Mouse (Mus musculus): ENCODE measurements around the gene Fcgrt. TPM values are rescaled to one million over a fixed set of nuclear protein-coding genes. Genes with fewer than 3 reads are reported as not detected.
"Not testable (repeated sequence)": the region's sequence is repeated elsewhere in the genome, so short reads cannot be mapped to it uniquely, and the experiment has no call there.

Gene Fcgrt
- polyA plus RNA-seq (2014; fragmentation: Nextera tagmentation; extraction: Ambion mirVana) = 50.5 and 53.8 TPM in 2 replicates

DNA sequence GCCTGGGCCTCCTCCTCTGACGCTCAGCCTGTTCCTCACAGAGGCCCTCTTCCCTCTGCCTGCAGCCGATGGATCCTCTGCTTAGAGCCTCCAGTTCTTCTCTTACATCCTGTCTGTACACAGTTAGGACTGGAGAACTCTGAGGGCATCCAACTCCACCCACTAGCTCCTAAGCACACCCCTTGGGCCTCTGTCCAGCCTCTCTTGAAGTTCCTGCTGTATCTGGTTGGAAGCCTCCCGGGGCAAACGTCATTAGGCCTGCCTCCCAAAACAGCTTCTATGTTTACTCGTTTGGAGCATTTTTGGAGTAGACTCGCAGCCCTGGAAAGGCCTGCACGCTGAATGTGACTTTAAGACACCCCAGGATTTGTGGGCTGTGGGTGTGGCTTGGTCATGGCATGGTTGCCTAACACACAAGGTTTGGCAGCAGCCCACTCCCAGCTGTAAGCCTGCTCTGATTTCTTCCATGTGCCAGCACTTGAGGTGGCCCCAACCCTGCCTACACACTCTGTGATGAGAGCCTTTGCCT lies at the start of gene Fcgrt:
Gene Fcgrt (minus strand): TSS at position 200 of the 529 bp plus-strand sequence.
- Histone ChIP-seq H3K4me1 (ENCODE audit: control insufficient read depth in 2 of 2, insufficient read depth in 2 of 2, low read length in 2 of 2) (peaks cover 8 to 12% of the 10 kb centered on the region in 2 experiments), H3K36me3 (ENCODE audit: control insufficient read depth, insufficient read depth, low read length) (no peaks in the 10 kb centered on the region), H3K4me3 (ENCODE audit: control insufficient read depth in 1 of 2, insufficient read depth in 1 of 2, low read depth in 1 of 2, low read length in 2 of 2) (peak within 1 kb of the TSS; percentile 30 to 49), H3K27ac (replicated peaks in 1 of 2; ENCODE audit: control insufficient read depth in 1 of 2, insufficient read depth in 1 of 2, low read depth in 2 of 2, low read length in 2 of 2) (peak within 1 kb of the TSS; percentile 83 to 90), H3K27me3 (ENCODE audit: control insufficient read depth, insufficient read depth, low read length) (no peaks in the 10 kb centered on the region), H3K9ac (ENCODE audit: low read length) (peak within 1 kb of the TSS; percentile 72), H3K9me3 (ENCODE audit: control insufficient read depth, low read length) (no peaks in the 10 kb centered on the region), H3K4me2 (ENCODE audit: low read length) (peak within 1 kb of the TSS; percentile 61)
- ATAC-seq (ENCODE audit: insufficient number of reproducible peaks, insufficient read depth, low FRiP score, low read depth) = peak; percentile 92
- 36% methylated on average over 7 of the region's 7 CpGs for WGBS

DNA sequence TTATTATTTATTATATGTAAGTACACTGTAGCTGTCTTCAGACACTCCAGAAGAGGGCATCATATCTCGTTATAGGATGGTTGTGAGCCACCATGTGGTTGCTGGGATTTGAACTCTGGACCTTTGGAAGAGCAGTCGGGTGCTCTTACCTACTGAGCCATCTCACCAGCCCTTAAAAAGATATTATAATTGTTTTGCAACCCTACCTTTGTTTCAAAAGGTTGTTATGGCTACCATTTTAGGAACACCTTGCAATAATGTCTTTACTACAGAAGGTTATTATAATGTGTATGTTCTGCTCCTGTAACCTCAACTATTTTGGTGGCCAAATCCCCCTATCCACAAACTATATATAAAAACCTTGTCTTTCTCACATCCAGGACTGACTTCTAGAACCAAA lies 49.4 kb upstream of the Fcgrt start:
- H3K4me2 ChIP-seq (ENCODE audit: low read length) = peak overlapping the region; percentile 74; the same call in 1 of the 2 replicates
- not testable (repeated sequence) for H3K27me3 ChIP-seq (ENCODE audit: control insufficient read depth, insufficient read depth, low read length); H3K4me1 ChIP-seq (ENCODE audit: control insufficient read depth in 2 of 2, insufficient read depth in 2 of 2, low read length in 2 of 2); ATAC-seq (ENCODE audit: insufficient number of reproducible peaks, insufficient read depth, low FRiP score, low read depth); H3K9me3 ChIP-seq (ENCODE audit: control insufficient read depth, low read length); H3K27ac ChIP-seq (replicated peaks in 1 of 2; ENCODE audit: control insufficient read depth in 1 of 2, insufficient read depth in 1 of 2, low read depth in 2 of 2, low read length in 2 of 2); H3K9ac ChIP-seq (ENCODE audit: low read length); H3K4me3 ChIP-seq (ENCODE audit: control insufficient read depth in 1 of 2, insufficient read depth in 1 of 2, low read depth in 1 of 2, low read length in 2 of 2)
- H3K36me3 ChIP-seq (ENCODE audit: control insufficient read depth, insufficient read depth, low read length) = peaks cover 18% of the 10 kb centered on the region
- WGBS = 96% methylated on average over 2 of the region's 2 CpGs

DNA sequence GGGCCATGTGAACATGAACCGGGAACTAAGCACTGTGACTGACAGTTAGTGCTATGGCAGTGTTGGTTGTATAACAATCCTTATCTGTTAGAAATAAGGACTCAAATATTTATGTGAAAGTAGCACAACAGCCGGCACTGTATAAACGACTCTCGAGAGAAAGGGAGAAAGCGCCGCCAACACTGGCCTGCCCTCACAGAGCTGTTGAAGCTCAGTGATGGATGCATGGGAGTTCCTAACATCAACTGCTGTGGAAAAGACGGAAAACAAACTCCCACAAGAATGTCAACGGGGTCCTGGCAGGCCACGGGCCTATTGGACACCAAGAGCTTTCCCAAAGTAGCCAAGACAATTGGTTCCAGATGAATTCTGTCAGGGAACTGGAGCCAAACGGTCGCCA lies 47.7 kb upstream of the Fcgrt start:
- Histone ChIP-seq H3K4me1 (ENCODE audit: control insufficient read depth in 2 of 2, insufficient read depth in 2 of 2, low read length in 2 of 2) (peaks cover 4 to 9% of the 10 kb centered on the region in 2 experiments; a peak in 2 of 4 replicates), H3K9me3 (ENCODE audit: control insufficient read depth, low read length) (no peaks in the 10 kb centered on the region), H3K4me2 (ENCODE audit: low read length) (no peak overlapping the region), H3K36me3 (ENCODE audit: control insufficient read depth, insufficient read depth, low read length) (peaks cover 17% of the 10 kb centered on the region), H3K9ac (ENCODE audit: low read length) (no peak overlapping the region), H3K27me3 (ENCODE audit: control insufficient read depth, insufficient read depth, low read length) (no peaks in the 10 kb centered on the region), H3K27ac (replicated peaks in 1 of 2; ENCODE audit: control insufficient read depth in 1 of 2, insufficient read depth in 1 of 2, low read depth in 2 of 2, low read length in 2 of 2) (no peak overlapping the region), H3K4me3 (ENCODE audit: control insufficient read depth in 1 of 2, insufficient read depth in 1 of 2, low read depth in 1 of 2, low read length in 2 of 2) (no peak overlapping the region)
- ATAC-seq (ENCODE audit: insufficient number of reproducible peaks, insufficient read depth, low FRiP score, low read depth) = no peak
- 55% methylated on average over 11 of the region's 11 CpGs for WGBS

DNA sequence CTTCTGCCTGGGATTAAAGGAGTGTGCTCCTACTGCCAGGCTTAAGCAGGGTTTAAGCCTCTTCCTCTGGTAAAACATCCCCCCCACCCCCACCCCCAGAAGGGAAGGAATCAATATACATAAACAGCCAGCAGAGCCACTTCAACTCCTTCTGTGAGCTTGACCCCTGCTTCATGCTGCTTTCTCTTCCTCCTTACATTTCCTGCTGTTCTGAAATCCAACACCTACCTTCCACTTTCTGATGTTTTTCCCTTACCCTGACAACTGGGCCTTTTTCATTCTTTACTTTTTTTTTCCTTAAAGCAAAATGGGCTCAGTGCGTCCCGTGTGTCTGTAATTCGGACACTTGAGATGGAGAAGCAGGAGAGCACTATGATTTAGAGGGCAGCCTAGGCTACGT lies 46.7 kb upstream of the Fcgrt start:
- Histone ChIP-seq H3K4me2 (ENCODE audit: low read length) (no peak overlapping the region), H3K4me3 (ENCODE audit: control insufficient read depth in 1 of 2, insufficient read depth in 1 of 2, low read depth in 1 of 2, low read length in 2 of 2) (no peak overlapping the region), H3K27ac (replicated peaks in 1 of 2; ENCODE audit: control insufficient read depth in 1 of 2, insufficient read depth in 1 of 2, low read depth in 2 of 2, low read length in 2 of 2) (no peak overlapping the region), H3K9ac (ENCODE audit: low read length) (no peak overlapping the region; the same call in 1 of the 2 replicates), H3K27me3 (ENCODE audit: control insufficient read depth, insufficient read depth, low read length) (no peaks in the 10 kb centered on the region), H3K4me1 (ENCODE audit: control insufficient read depth in 2 of 2, insufficient read depth in 2 of 2, low read length in 2 of 2) (peaks cover 4 to 9% of the 10 kb centered on the region in 2 experiments; a peak in 2 of 4 replicates), H3K36me3 (ENCODE audit: control insufficient read depth, insufficient read depth, low read length) (peaks cover 25% of the 10 kb centered on the region), H3K9me3 (ENCODE audit: control insufficient read depth, low read length) (no peaks in the 10 kb centered on the region)
- no peak for ATAC-seq (ENCODE audit: insufficient number of reproducible peaks, insufficient read depth, low FRiP score, low read depth)
- 63% methylated on average over 4 of the region's 4 CpGs for WGBS

DNA sequence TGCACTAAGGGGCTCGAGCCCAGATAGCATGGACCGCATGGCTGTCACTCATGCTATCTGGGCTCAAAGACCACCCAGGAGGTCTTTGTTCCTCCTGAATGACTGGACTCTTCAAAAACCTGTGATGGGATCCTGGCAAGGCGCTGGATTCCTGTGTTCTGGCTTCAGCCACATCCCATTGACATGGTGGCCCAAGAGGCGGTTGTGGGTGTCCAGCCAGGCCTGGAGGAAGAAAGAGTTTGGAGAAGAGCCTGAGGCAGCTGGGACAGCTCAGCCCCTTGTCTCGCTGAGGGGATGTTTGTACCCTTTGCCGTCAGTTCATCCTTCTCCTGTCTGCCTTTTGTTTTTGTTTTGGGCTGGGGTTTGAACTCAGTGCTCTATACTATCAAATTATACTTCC lies 45.9 kb upstream of the Fcgrt start:
- Histone ChIP-seq H3K27me3 (ENCODE audit: control insufficient read depth, insufficient read depth, low read length) (no peaks in the 10 kb centered on the region), H3K9me3 (ENCODE audit: control insufficient read depth, low read length) (no peaks in the 10 kb centered on the region), H3K4me2 (ENCODE audit: low read length) (no peak overlapping the region), H3K36me3 (ENCODE audit: control insufficient read depth, insufficient read depth, low read length) (peaks cover 33% of the 10 kb centered on the region), H3K9ac (ENCODE audit: low read length) (no peak overlapping the region), H3K27ac (replicated peaks in 1 of 2; ENCODE audit: control insufficient read depth in 1 of 2, insufficient read depth in 1 of 2, low read depth in 2 of 2, low read length in 2 of 2) (no peak overlapping the region), H3K4me1 (ENCODE audit: control insufficient read depth in 2 of 2, insufficient read depth in 2 of 2, low read length in 2 of 2) (peaks cover 0 to 4% of the 10 kb centered on the region in 2 experiments; a peak in 1 of 4 replicates), H3K4me3 (ENCODE audit: control insufficient read depth in 1 of 2, insufficient read depth in 1 of 2, low read depth in 1 of 2, low read length in 2 of 2) (no peak overlapping the region)
- WGBS = 63% methylated on average over 6 of the region's 6 CpGs
- no peak for ATAC-seq (ENCODE audit: insufficient number of reproducible peaks, insufficient read depth, low FRiP score, low read depth)

DNA sequence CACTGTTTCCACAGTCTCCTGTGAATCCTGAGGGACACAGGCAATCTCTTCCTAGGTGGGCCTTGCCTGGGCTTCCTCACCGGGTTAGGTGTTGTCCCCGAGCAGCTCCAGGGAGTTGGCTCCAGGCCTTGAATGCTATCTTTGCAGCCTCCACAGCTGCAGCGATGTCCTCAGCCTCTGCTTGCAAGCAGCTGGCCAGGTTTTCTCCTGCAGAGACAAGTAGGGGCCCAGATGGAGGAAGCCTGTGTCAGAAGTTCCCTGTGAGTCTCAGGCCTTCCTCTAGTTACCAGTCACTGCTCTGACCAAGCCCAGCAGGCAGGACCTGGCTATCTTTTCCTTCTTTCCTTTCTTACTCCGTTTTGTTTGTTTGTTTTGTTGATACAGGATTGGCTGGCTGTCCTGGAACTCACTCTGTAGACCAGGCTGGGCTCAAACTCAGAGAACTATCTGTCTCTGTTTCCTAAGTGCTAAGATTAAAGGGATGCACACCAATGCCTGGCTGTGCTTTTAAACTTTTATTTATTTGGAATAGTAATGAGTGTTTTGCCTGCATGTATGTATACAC lies 45.0 kb upstream of the Fcgrt start:
- Histone ChIP-seq H3K27me3 (ENCODE audit: control insufficient read depth, insufficient read depth, low read length) (no peaks in the 10 kb centered on the region), H3K4me1 (ENCODE audit: control insufficient read depth in 2 of 2, insufficient read depth in 2 of 2, low read length in 2 of 2) (peaks cover 0 to 4% of the 10 kb centered on the region in 2 experiments; a peak in 1 of 4 replicates), H3K4me2 (ENCODE audit: low read length) (no peak overlapping the region), H3K36me3 (ENCODE audit: control insufficient read depth, insufficient read depth, low read length) (peaks cover 41% of the 10 kb centered on the region), H3K27ac (replicated peaks in 1 of 2; ENCODE audit: control insufficient read depth in 1 of 2, insufficient read depth in 1 of 2, low read depth in 2 of 2, low read length in 2 of 2) (peak overlapping the region in 1 of 2 experiments; percentile 9; a peak in 1 of 4 replicates), H3K9me3 (ENCODE audit: control insufficient read depth, low read length) (no peaks in the 10 kb centered on the region), H3K9ac (ENCODE audit: low read length) (no peak overlapping the region), H3K4me3 (ENCODE audit: control insufficient read depth in 1 of 2, insufficient read depth in 1 of 2, low read depth in 1 of 2, low read length in 2 of 2) (no peak overlapping the region)
- WGBS = 36% methylated on average over 4 of the region's 4 CpGs
- ATAC-seq (ENCODE audit: insufficient number of reproducible peaks, insufficient read depth, low FRiP score, low read depth) = no peak

DNA sequence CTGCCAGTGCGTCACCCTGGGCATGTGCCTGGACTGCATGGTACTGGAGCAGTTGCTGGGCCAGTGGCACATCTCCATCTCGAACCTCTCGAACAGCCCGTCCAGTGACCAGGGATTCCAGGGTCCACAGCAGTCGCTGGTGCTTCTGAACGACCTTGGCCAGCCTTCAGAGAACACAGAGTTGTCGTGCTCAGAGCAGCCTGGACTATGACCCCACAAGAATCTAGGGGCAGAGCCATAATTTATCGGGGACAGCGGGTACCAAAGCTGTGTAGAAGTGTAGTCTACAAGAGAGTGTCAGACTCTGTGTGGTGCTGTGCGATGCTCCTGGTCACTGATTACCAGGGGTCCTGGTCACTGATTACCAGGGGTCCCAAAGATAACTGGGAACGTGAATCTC lies 44.2 kb upstream of the Fcgrt start:
- Histone ChIP-seq H3K4me1 (ENCODE audit: control insufficient read depth in 2 of 2, insufficient read depth in 2 of 2, low read length in 2 of 2) (no peaks in the 10 kb centered on the region), H3K4me2 (ENCODE audit: low read length) (no peak overlapping the region), H3K27ac (replicated peaks in 1 of 2; ENCODE audit: control insufficient read depth in 1 of 2, insufficient read depth in 1 of 2, low read depth in 2 of 2, low read length in 2 of 2) (no peak overlapping the region), H3K36me3 (ENCODE audit: control insufficient read depth, insufficient read depth, low read length) (peaks cover 48% of the 10 kb centered on the region), H3K27me3 (ENCODE audit: control insufficient read depth, insufficient read depth, low read length) (no peaks in the 10 kb centered on the region), H3K4me3 (ENCODE audit: control insufficient read depth in 1 of 2, insufficient read depth in 1 of 2, low read depth in 1 of 2, low read length in 2 of 2) (no peak overlapping the region), H3K9me3 (ENCODE audit: control insufficient read depth, low read length) (no peaks in the 10 kb centered on the region), H3K9ac (ENCODE audit: low read length) (no peak overlapping the region)
- WGBS = 74% methylated on average over 11 of the region's 11 CpGs
- ATAC-seq (ENCODE audit: insufficient number of reproducible peaks, insufficient read depth, low FRiP score, low read depth) = no peak

DNA sequence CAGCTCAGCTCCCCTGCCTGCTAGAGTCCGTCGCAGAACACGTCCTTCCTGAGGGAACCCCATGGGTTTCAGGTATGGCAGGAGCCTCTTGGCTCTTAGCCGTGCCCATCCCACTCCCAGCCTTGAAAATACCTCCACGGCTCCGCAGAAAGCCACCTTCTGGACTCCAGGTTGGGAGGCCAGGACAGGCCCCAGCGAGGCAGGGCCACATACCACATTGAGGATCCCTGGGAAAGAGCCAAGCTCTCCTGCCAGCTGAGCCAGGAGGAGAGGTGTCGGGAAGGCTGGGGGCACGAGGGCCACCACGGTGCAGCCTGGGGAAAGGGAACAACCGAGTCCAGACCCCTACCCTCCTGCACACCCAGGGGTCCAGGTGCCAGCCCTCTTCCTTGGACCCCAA lies 43.6 kb upstream of the Fcgrt start:
- Histone ChIP-seq H3K4me3 (ENCODE audit: control insufficient read depth in 1 of 2, insufficient read depth in 1 of 2, low read depth in 1 of 2, low read length in 2 of 2) (no peak overlapping the region), H3K9ac (ENCODE audit: low read length) (no peak overlapping the region), H3K27ac (replicated peaks in 1 of 2; ENCODE audit: control insufficient read depth in 1 of 2, insufficient read depth in 1 of 2, low read depth in 2 of 2, low read length in 2 of 2) (no peak overlapping the region), H3K27me3 (ENCODE audit: control insufficient read depth, insufficient read depth, low read length) (no peaks in the 10 kb centered on the region), H3K9me3 (ENCODE audit: control insufficient read depth, low read length) (no peaks in the 10 kb centered on the region), H3K4me2 (ENCODE audit: low read length) (no peak overlapping the region), H3K36me3 (ENCODE audit: control insufficient read depth, insufficient read depth, low read length) (peaks cover 53% of the 10 kb centered on the region), H3K4me1 (ENCODE audit: control insufficient read depth in 2 of 2, insufficient read depth in 2 of 2, low read length in 2 of 2) (no peaks in the 10 kb centered on the region)
- WGBS = 90% methylated on average over 11 of the region's 11 CpGs
- ATAC-seq (ENCODE audit: insufficient number of reproducible peaks, insufficient read depth, low FRiP score, low read depth) = no peak
